Mouse (Mus musculus): ENCODE results near the gene Gm29110.
"Not testable (repeated sequence)": the region's sequence is repeated elsewhere in the genome, so short reads cannot be mapped to it uniquely, and the experiment has no call there.

The Gm29110 gene

GRCm38 (mm10) chrY:74470231-74470630 is at the start of gene Gm29110:
Gene Gm29110, plus strand, starts transcription at chrY:74470531.
- DNase-seq (ENCODE audit: low spot score), result not testable (repeated sequence)
